Mouse (Mus musculus): ENCODE measurements at regions not wholly inside any gene's neighbourhood (a gene's known extent, or its start where the extent isn't known, plus 50 kb on each side); places are given as distances from the start of the nearest gene placed in this dataset.

GRCm38 (mm10) chr8:103433532-103434105, 648.2 kb upstream of the Cdh11 start:
- DNase-seq (ENCODE audit: low read depth, low spot score) = no peak

DNA sequence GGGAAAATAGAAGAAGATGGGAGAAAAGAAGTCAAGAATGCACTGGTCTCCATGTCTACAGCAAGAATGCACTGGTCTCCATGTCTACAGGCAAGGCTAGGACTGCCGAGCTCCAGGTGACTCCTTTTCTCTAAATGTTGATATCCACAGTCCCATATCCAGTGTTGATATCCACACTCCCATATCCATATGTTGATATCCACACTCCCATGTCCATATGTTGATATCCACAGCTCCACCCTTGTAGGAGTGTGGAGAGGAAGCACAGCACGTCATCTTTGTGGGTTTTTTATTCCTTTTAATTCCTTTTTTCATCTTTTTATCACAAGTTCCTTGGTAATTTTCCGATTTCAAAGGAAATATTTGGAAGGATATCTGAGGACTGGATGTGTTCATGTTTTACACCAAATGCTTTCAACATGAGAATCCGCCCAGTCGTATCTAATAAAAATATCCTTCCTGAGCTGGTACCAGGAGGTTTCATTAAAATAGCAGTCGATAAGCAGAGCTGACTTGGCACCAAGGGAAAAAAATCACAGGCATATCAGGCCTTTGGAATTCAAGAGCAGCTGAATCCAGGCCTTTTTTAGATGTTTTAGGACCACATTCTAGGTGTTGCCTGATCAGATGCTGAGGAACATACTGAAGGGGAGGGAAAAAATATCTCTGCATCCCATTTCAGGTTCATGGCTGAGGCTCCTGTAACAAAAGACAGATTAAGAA, 653.7 kb upstream of the Cdh11 start:
- DNase-seq (ENCODE audit: low read depth, low spot score) = no peak

DNA sequence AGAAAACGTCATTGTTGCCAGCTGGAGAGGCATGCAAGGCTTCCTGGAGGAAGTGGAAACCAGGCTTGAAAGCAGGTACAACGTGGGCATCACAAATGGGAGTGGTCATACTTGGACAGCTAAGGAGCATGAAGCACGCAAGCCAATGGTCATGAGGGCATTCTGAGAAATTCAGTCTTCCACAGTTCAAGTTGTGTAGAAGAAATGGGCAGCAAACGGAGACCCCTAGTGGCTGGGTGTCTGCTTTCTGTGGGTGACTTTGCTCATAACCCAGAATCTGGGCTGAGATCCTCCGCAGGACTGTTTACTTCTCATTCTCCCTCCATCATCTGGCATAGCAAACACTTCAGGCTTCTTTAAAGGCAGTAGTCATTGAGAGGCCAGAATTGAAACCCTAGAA, 655.7 kb upstream of the Cdh11 start:
- DNase-seq (ENCODE audit: low read depth, low spot score) = no peak

GRCm38 (mm10) chr8:103442420-103443125, 657.1 kb upstream of the Cdh11 start:
- no peak for DNase-seq (ENCODE audit: low read depth, low spot score)

GRCm38 (mm10) chr8:103444577-103444976, 656.8 kb upstream of the Cdh5 start:
- DNase-seq (ENCODE audit: low read depth, low spot score) = no peak

DNA sequence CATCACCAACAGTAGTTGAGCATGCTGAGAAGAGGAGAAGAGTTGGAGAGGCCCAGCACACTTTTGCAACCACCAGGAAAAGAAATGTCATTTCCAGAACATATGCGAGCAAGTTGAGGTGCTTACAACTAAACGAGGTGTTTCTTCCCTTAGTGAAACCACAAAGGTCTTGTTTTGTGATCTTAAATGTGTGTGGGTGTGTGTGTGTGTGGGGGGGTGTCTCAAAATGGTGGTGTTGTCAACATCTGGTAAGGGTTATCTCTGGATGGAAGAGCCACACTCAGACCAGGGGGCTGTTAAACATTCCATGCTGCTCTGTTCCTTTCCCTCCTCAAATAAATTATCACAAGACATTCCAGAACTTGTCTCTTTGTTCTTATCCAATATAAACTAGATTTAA, 656.0 kb upstream of the Cdh5 start:
- no peak for DNase-seq (ENCODE audit: low read depth, low spot score)

DNA sequence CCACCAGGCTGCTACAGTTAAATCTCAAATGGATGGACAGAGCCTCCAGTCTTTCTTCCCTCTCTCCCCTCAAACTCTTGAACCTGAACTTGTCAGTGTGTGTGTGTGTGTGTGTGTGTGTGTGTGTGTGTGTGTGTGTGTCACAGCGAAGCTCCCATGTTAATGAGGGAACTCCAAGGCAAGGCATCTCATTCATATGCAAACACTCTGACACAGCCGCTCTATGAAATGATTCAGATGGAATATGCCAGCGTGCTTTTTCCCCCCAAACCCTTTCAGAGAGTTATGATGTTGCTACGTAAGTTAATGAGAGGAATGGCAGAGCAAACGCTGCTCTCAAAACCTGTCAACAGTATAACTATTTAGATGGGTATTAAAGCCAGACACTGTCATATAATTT, 653.5 kb upstream of the Cdh5 start:
- DNase-seq (ENCODE audit: low read depth, low spot score) = no peak

- DNase-seq (ENCODE audit: low read depth, low spot score) = no peak
Observed at GRCm38 (mm10) chr8:103451381-103452018, 649.9 kb upstream of the Cdh5 start.

GRCm38 (mm10) chr8:103457176-103457575, 644.2 kb upstream of the Cdh5 start:
- DNase-seq (ENCODE audit: low read depth, low spot score) = no peak

- DNase-seq (ENCODE audit: low read depth, low spot score) = no peak
Observed at GRCm38 (mm10) chr8:103463557-103463956, 637.9 kb upstream of the Cdh5 start.

GRCm38 (mm10) chr8:103464777-103465353, 636.6 kb upstream of the Cdh5 start:
- DNase-seq (ENCODE audit: low read depth, low spot score) = no peak

DNA sequence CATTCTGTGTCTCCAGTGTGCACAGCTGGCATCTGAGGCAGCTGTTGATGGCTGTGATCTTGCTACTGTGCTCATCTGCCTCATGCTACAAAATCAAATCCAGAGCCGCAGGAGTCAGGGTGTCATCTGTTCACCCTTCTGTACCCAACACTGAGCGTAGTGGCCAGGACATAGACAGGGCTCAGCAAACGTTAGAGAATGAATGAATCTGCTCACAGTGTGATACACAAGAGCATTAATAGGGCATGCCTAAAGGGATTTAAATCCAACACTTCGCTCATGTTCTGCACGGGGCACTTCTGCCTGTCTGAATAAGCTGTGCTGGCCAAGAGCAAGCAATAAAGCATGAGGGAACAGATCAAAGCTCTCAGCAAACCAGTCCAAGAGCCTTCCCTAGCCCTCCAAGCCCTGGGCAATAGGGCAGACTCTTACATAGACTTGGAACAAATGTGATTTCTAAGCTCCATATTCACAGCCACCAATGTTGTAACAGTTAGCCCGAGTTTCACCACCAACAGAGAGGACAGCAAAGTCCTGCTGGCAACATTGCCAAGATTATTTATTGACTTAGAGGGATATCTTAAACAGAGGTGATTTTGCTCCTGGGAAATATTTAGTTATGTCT, 633.8 kb upstream of the Cdh5 start:
- no peak for DNase-seq (ENCODE audit: low read depth, low spot score)

- DNase-seq (ENCODE audit: low read depth, low spot score) = no peak
Observed at GRCm38 (mm10) chr8:103469049-103469448, 632.4 kb upstream of the Cdh5 start.

DNA sequence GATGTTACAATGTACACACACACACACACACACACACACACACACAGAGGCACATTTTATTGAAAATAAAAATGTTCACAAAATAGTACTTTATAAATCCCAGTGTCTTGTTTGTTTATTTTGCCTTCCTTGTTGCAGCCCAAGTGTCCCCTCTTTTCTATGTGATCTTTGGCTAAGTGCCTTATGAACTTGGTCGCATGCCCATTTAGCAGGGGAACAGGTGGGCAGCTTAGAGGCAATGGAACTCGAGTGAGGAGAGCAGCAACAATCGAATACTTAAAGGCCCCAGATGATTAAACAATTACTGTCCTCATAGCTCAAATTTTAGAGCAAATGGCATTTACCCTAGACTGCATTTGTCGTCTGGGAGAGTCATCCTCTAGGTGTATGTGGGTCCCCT, 631.1 kb upstream of the Cdh5 start:
- DNase-seq (ENCODE audit: low read depth, low spot score) = no peak

- no peak for DNase-seq (ENCODE audit: low read depth, low spot score)
Observed at GRCm38 (mm10) chr8:103475816-103476797, 625.3 kb upstream of the Cdh5 start.

DNA sequence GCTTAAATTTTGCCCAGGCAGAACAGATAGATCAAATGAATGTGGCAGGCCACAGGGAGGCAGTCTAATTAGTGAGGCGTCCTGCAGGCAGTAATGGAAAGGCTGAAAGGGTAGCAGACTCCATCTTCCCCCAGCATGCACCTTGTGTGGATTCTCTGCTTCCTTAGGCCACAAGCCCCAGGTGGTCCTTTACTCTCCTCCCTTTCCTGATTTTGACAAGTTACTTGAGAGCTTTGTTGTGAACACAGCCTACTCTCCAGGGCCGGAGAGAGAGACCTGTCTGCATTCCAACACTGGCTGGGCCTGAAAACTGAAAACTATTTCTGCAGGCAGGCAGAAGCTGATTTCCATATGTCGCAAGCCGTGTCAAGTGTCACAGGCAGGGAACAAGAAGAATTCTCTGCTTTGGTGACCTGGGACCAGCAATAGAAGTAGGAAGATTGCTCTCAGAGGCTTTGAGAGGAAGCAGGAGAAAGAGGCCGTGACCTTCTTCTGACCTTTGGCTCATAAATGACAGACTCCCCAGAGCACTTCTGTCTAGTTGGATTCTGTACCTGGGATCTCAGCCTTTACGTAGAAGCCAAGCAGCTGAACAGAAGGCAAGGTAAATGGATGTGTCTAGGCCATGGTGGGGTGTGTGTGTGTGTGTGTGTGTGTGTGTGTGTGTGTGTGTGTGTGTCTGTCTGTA, 619.2 kb upstream of the Cdh5 start:
- DNase-seq (ENCODE audit: low read depth, low spot score) = no peak

DNA sequence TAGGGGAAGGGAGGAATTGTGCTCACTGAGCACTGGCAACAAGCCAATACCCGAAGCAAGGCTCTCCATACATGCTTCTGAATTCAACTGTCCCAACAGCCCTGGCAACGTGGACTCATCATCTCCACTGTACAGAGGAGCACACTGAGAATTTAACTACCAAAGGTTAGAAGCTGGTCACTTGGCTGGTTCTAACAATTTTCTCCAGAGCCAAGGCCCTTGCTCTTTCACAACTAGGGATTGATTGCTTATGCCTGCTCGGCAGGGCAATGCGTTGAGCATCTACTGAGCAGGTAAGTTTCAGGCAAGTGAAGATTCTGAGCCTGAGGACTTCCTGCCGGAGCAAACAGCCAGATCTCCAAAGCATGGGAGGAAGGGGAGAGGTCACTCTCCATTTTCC, 616.0 kb upstream of the Cdh5 start:
- no peak for DNase-seq (ENCODE audit: low read depth, low spot score)

DNA sequence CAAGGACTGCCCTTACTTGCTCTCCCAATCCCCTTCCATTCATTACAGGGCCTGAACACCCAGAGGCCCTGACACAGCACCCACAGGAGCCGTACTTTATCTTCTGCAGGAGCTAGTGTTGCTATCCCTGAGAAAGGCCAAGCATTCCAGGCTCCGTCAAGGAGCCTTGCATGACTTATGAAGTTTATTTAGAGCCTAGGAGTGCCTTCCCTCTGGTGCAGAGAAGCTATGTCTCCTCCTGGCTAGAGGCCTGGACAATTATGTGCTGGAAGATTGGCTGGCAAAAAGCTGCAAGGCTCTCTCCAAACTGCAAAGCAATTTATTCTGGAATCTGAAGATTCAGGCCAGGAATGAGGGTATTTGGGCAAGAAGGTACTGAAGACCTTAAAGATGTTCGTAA, 612.0 kb upstream of the Cdh5 start:
- no peak for DNase-seq (ENCODE audit: low read depth, low spot score)

DNA sequence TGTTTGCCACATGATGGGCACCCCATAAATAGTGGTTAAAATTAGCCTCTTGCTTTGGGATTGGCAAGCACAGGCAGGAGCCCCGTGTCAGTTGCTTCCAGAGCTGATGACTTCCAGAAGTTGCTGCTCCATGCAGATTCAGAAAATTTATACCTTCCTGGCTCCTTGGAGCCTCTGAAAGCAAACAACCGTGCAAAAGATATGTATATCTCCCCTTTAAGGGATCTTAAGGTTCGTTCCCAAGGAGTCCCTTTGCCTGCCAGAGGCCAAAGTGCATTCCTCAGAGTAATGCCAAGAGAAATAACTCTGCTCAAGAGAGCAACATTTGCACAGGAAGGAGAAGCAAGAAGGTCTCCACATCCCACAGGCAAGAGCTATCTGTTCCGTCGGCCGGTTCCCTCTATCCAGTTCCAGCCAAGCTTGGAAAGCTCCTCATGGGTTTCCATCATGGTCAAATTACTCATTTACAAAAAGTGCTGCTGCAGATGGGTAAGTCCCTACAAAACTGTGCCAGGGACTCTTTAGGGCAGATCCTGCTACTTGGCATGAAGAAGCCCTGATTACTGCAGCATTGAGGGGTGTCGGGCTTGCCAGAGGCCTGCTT, 608.4 kb upstream of the Cdh5 start:
- no peak for DNase-seq (ENCODE audit: low read depth, low spot score)

All from A20 (cell line).